Mouse (Mus musculus): Measurements from ENCODE around the gene Olfr1416. TPM values are rescaled to one million over a fixed set of nuclear protein-coding genes. Genes with fewer than 3 reads are reported as not detected.
"Not testable (repeated sequence)": the region's sequence is repeated elsewhere in the genome, so short reads cannot be mapped to it uniquely, and the experiment has no call there.

The Olfr1416 gene
- not detected in 2 replicates for polyA plus RNA-seq (2011; ENCODE audit: insufficient read length, low read depth, missing spikeins)

DNA sequence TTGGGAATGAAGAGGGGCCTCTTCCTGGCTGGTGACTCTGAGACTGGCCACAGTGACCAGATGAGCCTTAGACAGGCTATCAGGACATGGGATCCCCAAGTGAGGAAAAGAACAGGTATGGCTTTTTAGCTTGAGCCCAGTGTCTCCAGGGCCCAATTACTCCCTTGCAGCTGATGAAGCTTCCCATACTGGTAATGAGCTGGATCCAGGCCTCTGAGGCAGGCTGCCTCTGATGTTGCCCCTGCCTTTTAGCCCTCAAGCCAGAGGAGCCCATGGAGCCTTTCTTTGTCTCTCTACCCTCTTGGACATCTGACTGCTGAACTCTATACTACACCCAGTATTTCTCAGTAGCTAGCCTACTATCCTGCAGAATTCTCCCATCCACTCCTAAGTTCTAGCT, at the start of gene Olfr1416:
Olfr1416 (minus strand) TSS at position 101 of the 400 bp plus-strand sequence.
- no peak for TF ChIP-seq POLR2A (IDR thresholded peaks at IDR 0.05; ENCODE audit: low read depth, low read length)
- TF ChIP-seq CTCF (IDR thresholded peaks at IDR 0.05; ENCODE audit: borderline replicate concordance, insufficient read depth, low read length) = no peak

DNA sequence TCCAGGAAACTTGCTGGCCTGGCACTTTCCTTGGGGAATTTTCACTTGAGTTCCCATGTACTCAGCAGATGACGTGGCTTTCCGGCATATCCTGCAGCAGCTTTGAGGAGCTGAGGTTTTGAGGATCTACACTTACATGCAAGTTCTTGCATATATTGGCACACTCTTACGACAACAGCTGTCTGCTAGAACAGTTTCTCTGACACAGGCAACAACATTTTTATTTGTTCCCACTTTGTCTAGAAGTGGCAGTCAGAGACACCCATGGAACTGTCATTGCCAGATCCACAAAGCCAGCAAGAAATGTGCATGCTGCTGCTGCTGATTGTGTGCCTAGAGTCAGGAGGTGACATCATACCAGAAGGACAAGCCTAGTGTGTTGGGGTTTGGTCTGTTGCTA, 38.9 kb upstream of the Olfr1416 start:
- no peak for TF ChIP-seq POLR2A (IDR thresholded peaks at IDR 0.05; ENCODE audit: low read depth, low read length)
- no peak for TF ChIP-seq CTCF (IDR thresholded peaks at IDR 0.05; ENCODE audit: borderline replicate concordance, insufficient read depth, low read length)

More for the DNA sequence above, at the start of gene Olfr1416:
- Histone ChIP-seq H3K4me3 (ENCODE audit: insufficient read depth, low read length) (no peak within 1 kb of the TSS), H3K27ac (ENCODE audit: insufficient read depth, low read length) (no peak within 1 kb of the TSS), H3K4me1 (ENCODE audit: control insufficient read depth, insufficient read depth, low read length) (no peaks in the 10 kb centered on the region)

DNA sequence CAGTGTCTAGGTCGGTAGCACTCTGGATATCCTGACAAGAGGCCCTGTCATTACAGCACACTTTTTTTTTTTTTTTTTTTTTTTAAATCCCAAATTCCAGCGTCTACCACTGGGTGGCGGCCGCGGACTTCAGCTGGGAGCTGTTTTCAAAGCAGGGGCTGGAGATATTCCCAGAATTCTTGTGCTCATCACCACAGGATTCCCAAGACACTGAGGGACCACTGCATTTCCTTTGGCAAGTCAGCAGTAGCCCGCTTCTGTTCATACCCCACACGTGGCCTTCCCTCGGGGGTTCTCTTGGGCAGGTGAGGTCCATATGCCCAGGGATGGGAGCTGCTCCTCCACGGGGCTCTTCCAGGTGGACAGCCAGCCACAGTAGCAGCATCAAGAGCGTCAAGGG, 36.5 kb upstream of the Olfr1416 start:
- Histone ChIP-seq H3K27ac (ENCODE audit: insufficient read depth, low read length) (no peak overlapping the region), H3K4me3 (ENCODE audit: insufficient read depth, low read length) (no peak overlapping the region), H3K4me1 (ENCODE audit: control insufficient read depth, insufficient read depth, low read length) (no peaks in the 10 kb centered on the region)
- TF ChIP-seq POLR2A (IDR thresholded peaks at IDR 0.05; ENCODE audit: low read depth, low read length) (no peak), CTCF (IDR thresholded peaks at IDR 0.05; ENCODE audit: borderline replicate concordance, insufficient read depth, low read length) (0 out of 2 replicates have a peak, but pooled peaks have one; percentile 1)

More for the DNA sequence above, 38.9 kb upstream of the Olfr1416 start:
- no peak overlapping the region for H3K27ac ChIP-seq (ENCODE audit: insufficient read depth, low read length)
- no peak overlapping the region for H3K4me3 ChIP-seq (ENCODE audit: insufficient read depth, low read length)
- no peaks in the 10 kb centered on the region for H3K4me1 ChIP-seq (ENCODE audit: control insufficient read depth, insufficient read depth, low read length)

DNA sequence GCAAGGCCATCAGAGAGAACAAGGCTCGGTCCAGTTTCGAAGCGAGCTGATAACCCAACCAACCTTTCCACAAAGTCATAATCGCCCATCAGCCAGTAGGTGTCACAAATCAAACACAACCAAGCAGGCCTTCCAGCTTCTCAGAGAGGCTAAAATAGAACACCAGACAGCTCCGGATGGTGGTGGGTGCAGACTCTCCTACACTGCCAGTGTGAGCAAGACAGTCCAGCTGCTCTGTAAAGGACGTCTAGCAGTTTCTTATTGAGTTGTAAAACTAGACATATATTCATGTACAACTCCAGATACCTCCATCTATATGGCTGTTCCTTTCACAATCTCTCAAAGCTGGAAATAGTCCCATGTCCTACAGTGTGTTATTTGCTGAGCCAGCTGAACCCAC, 34.1 kb upstream of the Olfr1416 start:
- TF ChIP-seq CTCF (IDR thresholded peaks at IDR 0.05; ENCODE audit: borderline replicate concordance, insufficient read depth, low read length) (no peak), POLR2A (IDR thresholded peaks at IDR 0.05; ENCODE audit: low read depth, low read length) (no peak)
- no peaks in the 10 kb centered on the region for H3K4me1 ChIP-seq (ENCODE audit: control insufficient read depth, insufficient read depth, low read length)
- H3K4me3 ChIP-seq (ENCODE audit: insufficient read depth, low read length) = no peak overlapping the region
- no peak overlapping the region for H3K27ac ChIP-seq (ENCODE audit: insufficient read depth, low read length)

DNA sequence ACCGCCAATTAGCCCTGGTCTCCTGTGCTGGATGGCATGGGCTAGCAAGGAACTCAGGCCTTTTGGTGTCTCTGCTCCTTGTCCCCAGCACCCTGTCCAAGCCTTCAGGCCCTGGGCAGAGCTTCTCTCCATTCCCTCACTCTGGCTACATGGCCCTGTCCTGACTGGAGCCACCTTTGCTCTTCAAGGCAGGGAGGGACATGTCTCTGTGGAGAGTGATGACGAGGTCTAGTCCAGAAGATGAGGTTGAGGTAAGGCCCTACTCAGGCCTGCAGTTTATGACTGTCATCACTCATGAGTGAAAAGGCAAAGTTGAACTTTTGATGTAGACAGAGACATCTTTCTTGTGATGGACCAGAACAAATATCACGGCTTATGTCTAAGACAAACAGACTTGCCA, 33.6 kb upstream of the Olfr1416 start, which contains the start of gene Olfr1414:
Olfr1414 (minus strand) TSS at position 101 of the 400 bp plus-strand sequence.
- Histone ChIP-seq H3K4me3 (ENCODE audit: insufficient read depth, low read length) (no peak within 1 kb of the TSS), H3K27ac (ENCODE audit: insufficient read depth, low read length) (no peak within 1 kb of the TSS), H3K4me1 (ENCODE audit: control insufficient read depth, insufficient read depth, low read length) (no peaks in the 10 kb centered on the region)
- TF ChIP-seq POLR2A (IDR thresholded peaks at IDR 0.05; ENCODE audit: low read depth, low read length) (no peak), CTCF (IDR thresholded peaks at IDR 0.05; ENCODE audit: borderline replicate concordance, insufficient read depth, low read length) (no peak)

DNA sequence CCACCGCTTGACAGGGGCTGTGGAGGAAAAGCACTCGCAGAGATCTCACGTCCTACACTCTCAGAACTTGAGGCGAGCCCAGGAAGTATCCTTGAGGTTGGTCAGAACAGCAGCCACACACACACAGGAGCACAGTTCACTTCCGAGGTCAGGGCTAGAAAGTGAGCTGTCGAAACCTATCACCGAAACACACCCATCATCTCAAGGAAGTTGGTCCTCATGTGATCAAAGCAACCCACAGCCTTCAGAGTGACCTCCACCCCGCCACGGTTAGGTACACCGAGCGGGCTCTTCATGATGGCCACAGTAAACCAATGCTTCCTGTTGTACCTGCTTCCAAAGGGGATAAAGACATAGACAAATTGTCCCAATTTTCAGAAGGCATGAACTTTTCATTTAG, 30.5 kb upstream of the Olfr1416 start:
- no peak overlapping the region for H3K27ac ChIP-seq (ENCODE audit: insufficient read depth, low read length)
- no peaks in the 10 kb centered on the region for H3K4me1 ChIP-seq (ENCODE audit: control insufficient read depth, insufficient read depth, low read length)
- no peak overlapping the region for H3K4me3 ChIP-seq (ENCODE audit: insufficient read depth, low read length)
- no peak for TF ChIP-seq CTCF (IDR thresholded peaks at IDR 0.05; ENCODE audit: borderline replicate concordance, insufficient read depth, low read length)
- TF ChIP-seq POLR2A (IDR thresholded peaks at IDR 0.05; ENCODE audit: low read depth, low read length) = no peak

DNA sequence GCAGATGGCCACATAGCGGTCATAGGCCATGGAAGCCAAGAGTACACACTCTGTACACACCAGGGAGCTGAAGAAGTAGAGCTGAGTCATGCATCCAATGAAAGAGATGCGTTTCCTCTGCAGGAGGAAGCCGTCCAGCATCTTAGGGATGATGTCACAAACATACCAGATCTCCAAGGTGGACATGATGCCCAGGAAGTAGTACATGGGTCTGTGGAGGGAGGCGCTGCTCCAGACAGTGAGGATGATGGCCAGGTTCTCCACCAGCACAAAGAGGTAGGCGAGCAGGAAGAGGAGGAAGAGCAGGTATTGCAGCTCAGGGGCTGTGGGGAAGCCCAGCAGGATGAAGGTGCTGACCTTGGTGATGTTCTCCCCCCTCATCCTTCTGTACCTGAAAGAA, 26.7 kb upstream of the Olfr1416 start:
- not testable (repeated sequence) for H3K4me1 ChIP-seq (ENCODE audit: control insufficient read depth, insufficient read depth, low read length); H3K4me3 ChIP-seq (ENCODE audit: insufficient read depth, low read length); H3K27ac ChIP-seq (ENCODE audit: insufficient read depth, low read length)

DNA sequence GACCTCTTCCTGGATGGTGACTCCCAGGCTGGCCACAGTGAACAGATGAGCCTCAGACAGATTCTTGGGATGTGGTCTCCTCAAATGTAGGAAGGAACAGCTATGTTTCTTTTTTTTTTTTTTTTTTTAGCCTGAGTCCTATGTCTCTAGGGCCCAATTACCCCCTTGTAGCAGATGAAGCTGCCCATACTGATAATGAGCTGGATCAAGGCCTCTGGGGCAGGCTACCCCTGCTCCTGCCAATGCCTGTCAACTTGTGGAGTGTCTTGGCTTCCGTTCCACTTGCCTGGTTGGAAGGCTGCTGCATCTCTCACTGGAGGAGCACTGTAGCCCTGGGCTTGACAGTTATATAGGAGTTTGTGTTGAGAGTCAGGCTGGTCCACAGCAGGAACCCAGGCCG, 11.1 kb upstream of the Olfr1416 start, which contains the start of gene Olfr1415:
Olfr1415 (minus strand) TSS at position 101 of the 400 bp plus-strand sequence.
- Histone ChIP-seq H3K4me1 (ENCODE audit: control insufficient read depth, insufficient read depth, low read length) (no peaks in the 10 kb centered on the region), H3K27ac (ENCODE audit: insufficient read depth, low read length) (no peak within 1 kb of the TSS), H3K4me3 (ENCODE audit: insufficient read depth, low read length) (no peak within 1 kb of the TSS)
- no peak for TF ChIP-seq CTCF (IDR thresholded peaks at IDR 0.05; ENCODE audit: borderline replicate concordance, insufficient read depth, low read length)
- no peak for TF ChIP-seq POLR2A (IDR thresholded peaks at IDR 0.05; ENCODE audit: low read depth, low read length)

DNA sequence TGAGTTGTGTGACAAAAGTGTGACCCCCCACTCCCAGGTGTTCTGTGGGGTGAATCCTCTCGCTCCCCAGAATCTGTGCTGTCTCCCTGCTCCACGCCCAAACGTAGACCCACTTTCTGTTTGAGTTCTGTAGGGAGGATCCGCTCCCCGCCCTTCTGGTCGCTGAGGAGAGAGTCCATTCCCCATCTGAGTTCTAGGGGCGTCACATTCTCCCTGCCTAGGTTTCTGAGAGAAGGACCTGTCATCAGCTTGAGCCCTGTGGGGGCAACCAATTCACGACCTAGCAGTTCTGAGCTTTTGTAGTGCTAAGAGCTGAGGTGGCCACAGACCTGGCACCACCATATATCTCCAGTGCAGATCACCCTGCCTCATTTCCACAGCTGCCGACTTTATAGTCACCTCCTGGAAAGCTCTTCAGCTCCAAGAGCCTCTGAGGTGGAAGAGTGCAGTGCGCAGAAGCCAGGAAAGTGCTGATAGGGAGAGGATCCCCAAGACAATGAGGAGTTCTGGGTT, 10.8 kb downstream of the Olfr1416 start:
- Histone ChIP-seq H3K4me1 (ENCODE audit: control insufficient read depth, insufficient read depth, low read length) (no peaks in the 10 kb centered on the region), H3K27ac (ENCODE audit: insufficient read depth, low read length) (no peak overlapping the region), H3K4me3 (ENCODE audit: insufficient read depth, low read length) (peak overlapping the region; percentile 61)
- TF ChIP-seq POLR2A (IDR thresholded peaks at IDR 0.05; ENCODE audit: low read depth, low read length) (no peak), CTCF (IDR thresholded peaks at IDR 0.05; ENCODE audit: borderline replicate concordance, insufficient read depth, low read length) (no peak)

DNA sequence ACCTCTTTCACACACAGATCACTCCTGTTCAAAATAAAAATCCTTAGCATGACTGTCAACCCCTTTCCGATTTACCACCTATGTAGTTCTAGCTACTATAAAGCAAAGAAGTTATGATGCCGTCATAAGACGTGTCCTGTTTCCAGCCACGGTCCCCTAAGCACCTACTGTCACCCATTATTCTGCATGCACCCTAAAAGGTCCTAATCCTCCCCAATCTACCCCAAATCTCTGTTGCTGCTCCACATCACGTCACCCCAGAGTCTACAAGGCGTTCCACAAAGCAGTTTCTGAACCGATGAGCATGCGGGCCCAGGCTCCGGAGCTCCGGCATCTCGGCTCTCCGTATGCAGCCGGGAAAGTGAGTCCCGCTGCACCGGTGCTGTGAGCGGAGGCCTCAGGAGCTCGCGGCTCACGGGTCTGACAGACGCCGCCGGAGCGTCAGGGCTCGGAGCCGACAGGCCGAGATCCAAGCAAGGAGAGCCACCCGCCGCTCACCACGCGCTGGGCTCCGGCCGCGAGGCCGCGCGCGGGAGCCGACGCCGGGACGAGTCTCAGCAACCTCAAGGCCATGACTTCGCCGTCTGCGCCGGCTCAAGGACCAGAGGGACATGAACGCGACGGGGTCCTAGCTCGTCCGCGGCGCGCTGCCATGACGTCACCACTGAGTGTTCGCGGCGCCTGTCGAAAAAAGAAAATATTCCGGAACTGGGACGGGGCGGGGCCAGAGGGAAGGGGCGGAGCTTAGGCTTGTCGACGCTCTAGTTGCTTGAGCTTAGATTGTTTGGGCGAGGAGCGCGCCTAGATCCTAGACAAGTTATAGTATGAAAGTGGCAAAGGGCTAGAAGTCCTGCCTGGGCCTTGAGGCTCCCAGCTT, 11.5 kb downstream of the Olfr1416 start, which contains the start of gene Ndufa10:
Ndufa10 (minus strand) TSS at position 696 of the 877 bp plus-strand sequence.
- H3K27ac ChIP-seq (ENCODE audit: insufficient read depth, low read length) = no peak within 1 kb of the TSS
- TF ChIP-seq CTCF (IDR thresholded peaks at IDR 0.05; ENCODE audit: borderline replicate concordance, insufficient read depth, low read length) (no peak), POLR2A (IDR thresholded peaks at IDR 0.05; ENCODE audit: low read depth, low read length) (peak; percentile 91)
- no peaks in the 10 kb centered on the region for H3K4me1 ChIP-seq (ENCODE audit: control insufficient read depth, insufficient read depth, low read length)
- H3K4me3 ChIP-seq (ENCODE audit: insufficient read depth, low read length) = peak within 1 kb of the TSS; percentile 96
